Mouse (Mus musculus) liver, embryonic 13.5 days (tissue): ENCODE data around the gene Zdhhc14. TPM values are rescaled to one million over a fixed set of nuclear protein-coding genes. Genes with fewer than 3 reads are reported as not detected.

ENCODE experiments used
- ATAC-seq: fragments of 200-750 bp; cut with Nextera tagmentation; 2 replicates; pipeline ENCODE4 v1.8.0; 2017; ENCODE audit warnings: low read depth, mild to moderate bottlenecking, moderate number of reproducible peaks, moderate library complexity
- DNase-seq: peaks from one replicate; pipeline ENCODE4 v3.0.0; 2022
- H3K27ac ChIP-seq: fragments of 300-500 bp; sonication (generic); 2 replicates; pipeline ENCODE4 v1.5.1; 2015; ENCODE audit warnings: moderate library complexity, mild to moderate bottlenecking, inconsistent platforms
- H3K27me3 ChIP-seq: fragments of 300-500 bp; sonication (generic); 2 replicates; pipeline ENCODE4 v1.6.1; 2015; ENCODE audit warnings: mild to moderate bottlenecking, inconsistent platforms
- H3K36me3 ChIP-seq: fragments of 300-500 bp; sonication (generic); 2 replicates; pipeline ENCODE4 v1.6.1; 2015; ENCODE audit warnings: mild to moderate bottlenecking, inconsistent platforms
- H3K4me1 ChIP-seq: fragments of 300-500 bp; sonication (generic); replicated peaks from 2 replicates; pipeline ENCODE4 v1.6.1; 2015; ENCODE audit warnings: inconsistent platforms
- H3K4me2 ChIP-seq: fragments of 300-500 bp; sonication (generic); 2 replicates; pipeline ENCODE4 v1.6.1; 2015; ENCODE audit warnings: inconsistent platforms, mild to moderate bottlenecking, moderate library complexity
- H3K4me3 ChIP-seq: fragments of 300-500 bp; sonication (generic); replicated peaks from 2 replicates; pipeline ENCODE4 v1.5.1; 2015; ENCODE audit warnings: mild to moderate bottlenecking, inconsistent platforms
- H3K9ac ChIP-seq: fragments of 300-500 bp; sonication (generic); 2 replicates; pipeline ENCODE4 v1.6.1; 2015; ENCODE audit warnings: mild to moderate bottlenecking, inconsistent platforms
- H3K9me3 ChIP-seq: fragments of 300-500 bp; sonication (generic); replicated peaks from 2 replicates; pipeline ENCODE4 v1.6.1; 2016; ENCODE audit warnings: inconsistent platforms
- WGBS: fragments of 180-500 bp; shearing (Covaris S2); methylation state at CpG from one replicate; pipeline ENCODE4 v1.1.7; 2015; ENCODE audit not compliant: insufficient replicate concordance; 5-methylcytosine and 5-hydroxymethylcytosine counted together
- polyA plus RNA-seq: library from polyadenylated mRNA; unstranded; fragments of >200 nt; fragmentation: Nextera tagmentation; extraction: Ambion mirVana; gene quantifications from 2 replicates; pipeline ENCODE4 v1.2.1, GENCODE M21; 2015

The Zdhhc14 gene
- polyA plus RNA-seq, 1 experiment from 2014 or later = 4.7 TPM

DNA sequence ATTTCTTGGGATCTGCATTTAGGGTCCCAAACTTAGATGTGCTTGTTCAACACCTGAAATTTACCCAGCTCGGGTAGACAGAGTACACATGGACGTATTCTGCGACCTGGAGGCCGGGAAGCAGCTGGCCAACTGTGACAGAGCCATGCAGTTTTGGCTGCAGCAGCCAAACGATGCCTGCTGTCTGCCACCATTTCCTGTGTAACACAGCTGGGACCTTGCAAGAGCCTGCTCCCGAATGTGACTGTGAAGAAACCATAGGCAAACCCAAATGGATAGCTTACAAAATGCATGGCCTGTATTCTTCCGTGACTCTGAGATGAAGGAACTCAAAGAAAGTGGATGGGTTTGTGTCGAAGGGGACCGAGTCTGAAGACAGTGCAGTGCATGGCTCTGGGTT lies 4.2 kb upstream of the Zdhhc14 start:
- no peak overlapping the region for H3K4me3 ChIP-seq
- H3K9ac ChIP-seq = no peak overlapping the region
- no peak overlapping the region for H3K4me2 ChIP-seq
- H3K27ac ChIP-seq = no peak overlapping the region; the same call in 1 of the 2 replicates
- no peaks in the 10 kb centered on the region for H3K27me3 ChIP-seq
- H3K4me1 ChIP-seq = peaks cover 49% of the 10 kb centered on the region
- DNase-seq (no peak), ATAC-seq (no peak)
- H3K36me3 ChIP-seq = no peaks in the 10 kb centered on the region
- 57% methylated on average over 9 of the region's 9 CpGs for WGBS
- 0 out of 2 replicates have a peak, but pooled peaks cover 4% of the 10 kb centered on the region for H3K9me3 ChIP-seq

DNA sequence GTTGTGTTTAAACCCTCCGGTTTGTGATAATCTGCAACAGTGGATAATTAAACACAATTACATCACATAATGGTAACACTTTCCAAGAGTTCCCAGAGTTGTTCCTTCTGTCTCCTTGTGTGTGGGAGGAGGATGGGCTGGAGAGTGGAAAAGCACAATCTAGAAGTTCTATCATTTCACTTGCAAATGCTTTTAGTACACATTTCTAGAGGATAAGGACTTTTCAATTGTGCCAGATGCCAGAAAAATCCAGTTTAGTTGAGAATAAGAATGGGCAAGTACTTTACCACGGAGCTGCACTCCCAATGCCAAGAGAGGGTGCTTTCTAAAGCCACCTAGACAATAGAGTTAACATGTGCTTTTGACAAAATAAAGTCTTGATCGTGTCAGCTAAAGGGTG lies 2.0 kb upstream of the Zdhhc14 start:
- Histone ChIP-seq H3K9ac (peak overlapping the region; percentile 99; the same call in 1 of the 2 replicates), H3K9me3 (no peaks in the 10 kb centered on the region), H3K27ac (peak overlapping the region; percentile 98), H3K27me3 (no peaks in the 10 kb centered on the region), H3K4me3 (no peak overlapping the region; the same call in 1 of the 2 replicates), H3K4me1 (peaks cover 56% of the 10 kb centered on the region), H3K4me2 (peak overlapping the region; percentile 98), H3K36me3 (peaks cover 7% of the 10 kb centered on the region)
- ATAC-seq (no peak), DNase-seq (no peak)
- WGBS = 73% methylated on average over 3 of the region's 3 CpGs

- no peaks in the 10 kb centered on the region for H3K9me3 ChIP-seq
- peaks cover 14% of the 10 kb centered on the region for H3K36me3 ChIP-seq
- peak overlapping the region; percentile 98 for H3K27ac ChIP-seq
- H3K9ac ChIP-seq = peak overlapping the region; percentile 99
- peak overlapping the region; percentile 98 for H3K4me2 ChIP-seq
- H3K4me1 ChIP-seq = peaks cover 59% of the 10 kb centered on the region
- peak overlapping the region; percentile 98 for H3K4me3 ChIP-seq
- WGBS = under 1% methylated on average over 29 of the region's 29 CpGs
- ATAC-seq (peak; percentile 78), DNase-seq (peak; percentile 85)
- no peaks in the 10 kb centered on the region for H3K27me3 ChIP-seq
These were observed 1.1 kb upstream of the Zdhhc14 start for GRCm38 (mm10) chr17:5491031-5491800.

DNA sequence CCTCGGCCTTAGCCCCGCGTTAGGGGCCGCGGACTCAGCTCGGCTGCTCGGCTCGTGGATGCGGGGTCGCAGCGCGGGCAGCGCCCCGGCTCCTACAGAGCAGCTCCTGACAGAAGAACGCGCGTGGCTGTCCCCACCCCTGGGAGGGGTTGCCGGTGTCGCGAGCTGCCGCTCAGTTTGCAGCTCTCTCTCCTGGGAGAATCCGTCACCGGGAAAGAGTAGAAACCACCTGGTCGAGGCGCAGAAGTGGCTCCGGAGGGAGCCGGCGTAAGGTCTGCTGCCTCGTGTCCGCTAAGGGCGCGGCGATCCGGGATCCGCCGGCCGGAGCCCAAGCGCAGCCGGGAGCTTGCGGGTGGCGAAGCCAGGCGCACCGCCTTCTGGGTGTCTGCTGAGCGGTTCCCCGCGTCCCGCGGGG lies 396 bp downstream of the Zdhhc14 start:
- H3K27me3 ChIP-seq = no peaks in the 10 kb centered on the region
- H3K9me3 ChIP-seq = no peaks in the 10 kb centered on the region
- H3K27ac ChIP-seq = peak overlapping the region; percentile 98
- H3K4me1 ChIP-seq = peaks cover 59% of the 10 kb centered on the region
- H3K4me2 ChIP-seq = peak overlapping the region; percentile 98
- peak overlapping the region; percentile 98 for H3K4me3 ChIP-seq
- no peak for DNase-seq
- 0% methylated on average over 43 of the region's 48 CpGs for WGBS
- ATAC-seq = peak; percentile 61
- H3K36me3 ChIP-seq = peaks cover 24% of the 10 kb centered on the region
- H3K9ac ChIP-seq = peak overlapping the region; percentile 99

GRCm38 (mm10) chr17:5493161-5493771 lies 909 bp downstream of the Zdhhc14 start:
- Histone ChIP-seq H3K4me2 (peak overlapping the region; percentile 98), H3K9ac (peak overlapping the region; percentile 99), H3K36me3 (peaks cover 30% of the 10 kb centered on the region), H3K27me3 (no peaks in the 10 kb centered on the region), H3K9me3 (no peaks in the 10 kb centered on the region), H3K27ac (peak overlapping the region; percentile 98), H3K4me1 (peaks cover 63% of the 10 kb centered on the region), H3K4me3 (peak overlapping the region; percentile 98)
- ATAC-seq (no peak), DNase-seq (no peak)
- WGBS = 2% methylated on average over 53 of the region's 53 CpGs

DNA sequence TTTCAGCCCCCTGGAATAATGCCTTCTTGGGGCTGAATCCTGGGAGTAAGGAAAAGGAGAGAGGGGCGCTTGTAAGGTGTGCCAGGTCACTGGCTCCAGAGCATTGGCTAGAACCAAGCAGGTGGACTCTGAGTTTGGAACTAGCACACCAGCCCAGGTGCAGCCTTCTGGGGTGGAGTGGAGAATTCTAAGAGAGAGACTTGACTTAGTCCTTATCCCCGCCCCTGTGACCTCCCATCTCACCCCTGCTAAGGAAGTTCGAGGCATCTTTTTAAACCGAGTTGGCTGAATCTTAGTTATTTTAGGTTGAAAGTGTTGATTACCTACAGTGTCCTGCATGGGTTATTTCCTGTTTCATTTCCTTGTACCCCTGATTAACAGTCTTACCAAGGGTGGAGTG lies 1.5 kb downstream of the Zdhhc14 start:
- no peaks in the 10 kb centered on the region for H3K9me3 ChIP-seq
- DNase-seq (peak; percentile 50), ATAC-seq (no peak)
- H3K27ac ChIP-seq = peak overlapping the region; percentile 98
- peak overlapping the region; percentile 99 for H3K9ac ChIP-seq
- peaks cover 30% of the 10 kb centered on the region for H3K36me3 ChIP-seq
- peaks cover 65% of the 10 kb centered on the region for H3K4me1 ChIP-seq
- 7% methylated on average over 4 of the region's 4 CpGs for WGBS
- peak overlapping the region; percentile 98 for H3K4me2 ChIP-seq
- no peaks in the 10 kb centered on the region for H3K27me3 ChIP-seq
- H3K4me3 ChIP-seq = peak overlapping the region; percentile 98

- WGBS = 84% methylated on average over 7 of the region's 7 CpGs
- Histone ChIP-seq H3K4me3 (peak overlapping the region; percentile 98), H3K9me3 (no peaks in the 10 kb centered on the region), H3K27ac (peak overlapping the region; percentile 98), H3K9ac (peak overlapping the region; percentile 99), H3K4me2 (peak overlapping the region; percentile 98), H3K4me1 (peaks cover 74% of the 10 kb centered on the region), H3K27me3 (no peaks in the 10 kb centered on the region), H3K36me3 (peaks cover 30% of the 10 kb centered on the region)
- ATAC-seq (no peak), DNase-seq (no peak)
These were observed 2.5 kb downstream of the Zdhhc14 start for GRCm38 (mm10) chr17:5494832-5495231.

DNA sequence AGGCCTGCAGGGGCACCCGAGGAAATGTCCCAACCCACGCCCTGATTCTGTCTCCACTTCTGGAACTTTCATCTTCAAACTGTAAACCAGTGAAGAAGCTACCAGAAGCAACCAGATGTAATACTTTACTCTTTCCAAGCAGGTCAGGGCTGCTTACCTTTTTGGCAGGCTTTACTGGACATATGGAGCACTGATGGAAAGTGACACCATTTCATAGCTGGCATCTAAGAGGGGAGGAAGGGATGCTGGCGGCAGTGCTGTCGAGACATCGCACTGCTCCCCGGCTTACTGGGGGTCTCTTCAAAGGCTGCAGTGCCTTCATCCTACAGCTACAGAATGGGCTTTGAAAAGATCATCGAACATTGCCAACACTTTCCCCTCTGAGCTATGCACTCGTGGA lies 5.3 kb downstream of the Zdhhc14 start:
- H3K27ac ChIP-seq = peak overlapping the region; percentile 76; the same call in 1 of the 2 replicates
- peaks cover 74% of the 10 kb centered on the region for H3K4me1 ChIP-seq
- H3K4me3 ChIP-seq = no peak overlapping the region
- DNase-seq = no peak
- H3K9me3 ChIP-seq = no peaks in the 10 kb centered on the region
- ATAC-seq = no peak
- peak overlapping the region; percentile 46 for H3K4me2 ChIP-seq
- 84% methylated on average over 8 of the region's 8 CpGs for WGBS
- H3K9ac ChIP-seq = no peak overlapping the region
- peaks cover 34% of the 10 kb centered on the region for H3K36me3 ChIP-seq
- no peaks in the 10 kb centered on the region for H3K27me3 ChIP-seq

DNA sequence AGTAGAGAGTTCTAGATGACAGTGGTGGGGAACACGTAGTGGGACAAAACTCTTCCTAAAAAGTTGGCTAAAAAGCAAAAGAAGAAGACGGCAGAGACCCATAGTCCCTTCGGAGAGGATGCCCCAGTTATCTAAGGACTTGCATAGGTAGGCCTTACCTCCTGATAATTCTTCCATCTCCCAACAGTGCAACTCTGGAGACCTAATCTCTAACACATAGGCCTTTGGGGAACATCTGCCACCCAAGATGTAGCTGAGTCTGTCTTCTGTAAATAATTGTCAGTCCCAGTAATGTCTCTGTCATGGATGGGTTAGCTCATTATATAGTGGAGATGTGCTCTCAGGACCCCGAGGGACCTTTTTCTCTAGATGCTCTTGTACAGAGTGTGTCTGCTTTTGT lies 6.6 kb downstream of the Zdhhc14 start:
- Histone ChIP-seq H3K4me3 (peak overlapping the region; percentile 4), H3K36me3 (peaks cover 34% of the 10 kb centered on the region), H3K4me2 (peak overlapping the region; percentile 46), H3K4me1 (peaks cover 79% of the 10 kb centered on the region), H3K27me3 (no peaks in the 10 kb centered on the region), H3K27ac (peak overlapping the region; percentile 76), H3K9me3 (no peaks in the 10 kb centered on the region), H3K9ac (peak overlapping the region; percentile 60)
- WGBS = 50% methylated on average over 4 of the region's 4 CpGs
- ATAC-seq (peak; percentile 87), DNase-seq (peak; percentile 31)

- Histone ChIP-seq H3K27me3 (no peaks in the 10 kb centered on the region), H3K4me1 (peaks cover 78% of the 10 kb centered on the region), H3K4me2 (peak overlapping the region; percentile 69), H3K9ac (peak overlapping the region; percentile 72), H3K36me3 (peaks cover 8% of the 10 kb centered on the region; the same call in 1 of the 2 replicates), H3K27ac (peak overlapping the region; percentile 96), H3K4me3 (peak overlapping the region; percentile 9; the same call in 1 of the 2 replicates), H3K9me3 (no peaks in the 10 kb centered on the region)
- WGBS = 41% methylated on average over 8 of the region's 8 CpGs
- DNase-seq = no peak
- peak; percentile 7; the same call in 1 of the 2 replicates for ATAC-seq
These were observed 11.8 kb downstream of the Zdhhc14 start for GRCm38 (mm10) chr17:5503981-5504760.

DNA sequence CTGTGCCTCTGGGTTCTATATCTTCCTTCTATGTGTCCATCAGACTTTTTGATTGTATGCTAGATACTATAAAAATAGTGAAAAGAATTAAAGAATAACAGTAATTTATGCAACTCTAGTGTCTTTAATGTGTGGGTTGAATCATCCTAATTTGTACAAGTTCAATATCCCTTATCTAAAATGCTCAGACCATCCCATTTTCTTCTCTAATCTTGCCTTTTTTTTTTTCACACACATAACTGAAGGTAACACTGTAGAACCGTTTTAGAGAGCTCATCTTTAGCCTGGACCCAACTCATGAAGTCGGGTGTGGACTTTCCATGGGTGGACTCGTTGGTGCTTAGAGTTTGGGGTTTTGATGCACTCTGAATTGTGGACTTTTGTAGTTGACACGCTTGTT lies 12.6 kb downstream of the Zdhhc14 start:
- peak overlapping the region; percentile 96 for H3K27ac ChIP-seq
- peak overlapping the region; percentile 72 for H3K9ac ChIP-seq
- H3K36me3 ChIP-seq = peaks cover 9% of the 10 kb centered on the region; the same call in 1 of the 2 replicates
- 0 out of 2 replicates have a peak, but pooled peaks have one; percentile 5 for ATAC-seq
- peaks cover 79% of the 10 kb centered on the region for H3K4me1 ChIP-seq
- H3K4me3 ChIP-seq = peak overlapping the region; percentile 22
- no peaks in the 10 kb centered on the region for H3K27me3 ChIP-seq
- H3K9me3 ChIP-seq = no peaks in the 10 kb centered on the region
- DNase-seq = no peak
- H3K4me2 ChIP-seq = peak overlapping the region; percentile 69
- 21% methylated on average over 4 of the region's 4 CpGs for WGBS
